Mouse (Mus musculus): ENCODE data around the gene Cdc37.

The Cdc37 gene

GRCm38 (mm10) chr9:21136401-21136800 lies 13.4 kb downstream of the Cdc37 start:
- in situ Hi-C loops (cut with MboI), result loop anchor here (25.0 kb wide), 1 partner anchor 124 kb away; the partner anchor contains the start of genes Icam1 and Mrpl4

- in situ Hi-C loops (cut with MboI), result loop anchor here (25.0 kb wide), 1 partner anchor 124 kb away; the partner anchor contains the start of genes Icam1 and Mrpl4
Measured at GRCm38 (mm10) chr9:21135941-21136381, 13.8 kb downstream of the Cdc37 start.

- in situ Hi-C loops (cut with MboI), result loop anchor here (25.0 kb wide), 1 partner anchor 123 kb away; the partner anchor contains the start of genes Icam1 and Mrpl4
Measured at GRCm38 (mm10) chr9:21135329-21135890, 14.4 kb downstream of the Cdc37 start.

GRCm38 (mm10) chr9:21134595-21135328 lies 15.0 kb downstream of the Cdc37 start:
- in situ Hi-C loops (cut with MboI), result loop anchor here (25.0 kb wide), 1 partner anchor 122 kb away; the partner anchor contains the start of genes Icam1 and Mrpl4

GRCm38 (mm10) chr9:21133064-21133707 lies 16.6 kb downstream of the Cdc37 start:
- in situ Hi-C loops (cut with MboI), result loop anchor here (25.0 kb wide), 1 partner anchor 121 kb away; the partner anchor contains the start of genes Icam1 and Mrpl4

GRCm38 (mm10) chr9:21132102-21132775 lies 17.5 kb downstream of the Cdc37 start:
- in situ Hi-C loops (cut with MboI), result loop anchor here (25.0 kb wide), 1 partner anchor 120 kb away; the partner anchor contains the start of genes Icam1 and Mrpl4

- in situ Hi-C loops (cut with MboI), result loop anchor here (25.0 kb wide), 1 partner anchor 119 kb away; the partner anchor contains the start of genes Icam1 and Mrpl4
Measured at GRCm38 (mm10) chr9:21131059-21131956, 18.5 kb downstream of the Cdc37 start, which contains the start of gene Tyk2. Gene Tyk2, minus strand, starts transcription at chr9:21131243.

- in situ Hi-C loops (cut with MboI), result loop anchor here (25.0 kb wide), 1 partner anchor 114 kb away; the partner anchor contains the start of genes Icam1 and Mrpl4
Measured at GRCm38 (mm10) chr9:21126259-21126627, 23.5 kb downstream of the Cdc37 start.

GRCm38 (mm10) chr9:21125502-21126258 lies 24.1 kb downstream of the Cdc37 start:
- in situ Hi-C loops (cut with MboI), result loop anchor here (25.0 kb wide), 1 partner anchor 113 kb away; the partner anchor contains the start of genes Icam1 and Mrpl4

GRCm38 (mm10) chr9:21124837-21125236 lies 24.9 kb downstream of the Cdc37 start:
- in situ Hi-C loops (cut with MboI), result loop anchor here (25.0 kb wide), 1 partner anchor 113 kb away; the partner anchor contains the start of genes Icam1 and Mrpl4

- in situ Hi-C loops (cut with MboI), result no loop called here
Measured at GRCm38 (mm10) chr9:21121483-21121882, 28.3 kb downstream of the Cdc37 start.

GRCm38 (mm10) chr9:21117073-21117472 lies 32.7 kb downstream of the Cdc37 start:
- in situ Hi-C loops (cut with MboI), result no loop called here

GRCm38 (mm10) chr9:21115105-21115504 lies 34.7 kb downstream of the Cdc37 start:
- in situ Hi-C loops (cut with MboI), result no loop called here

GRCm38 (mm10) chr9:21114190-21114589 lies 35.6 kb downstream of the Cdc37 start:
- in situ Hi-C loops (cut with MboI), result no loop called here

- in situ Hi-C loops (cut with MboI), result no loop called here
Measured at GRCm38 (mm10) chr9:21113751-21114150, 36.0 kb downstream of the Cdc37 start.

- in situ Hi-C loops (cut with MboI), result no loop called here
Measured at GRCm38 (mm10) chr9:21107607-21108237, 42.1 kb downstream of the Cdc37 start.

- in situ Hi-C loops (cut with MboI), result no loop called here
Measured at GRCm38 (mm10) chr9:21105760-21106564, 43.8 kb downstream of the Cdc37 start.

- in situ Hi-C loops (cut with MboI), result no loop called here
Measured at GRCm38 (mm10) chr9:21104814-21105213, 45.0 kb downstream of the Cdc37 start.
